Mouse (Mus musculus) erythroblast, embryonic 14.5 days (primary cell): ENCODE results near the gene Slc37a4.

Experiments used
- GATA1 ChIP-seq: IDR thresholded peaks from 2 replicates; pipeline ENCODE4 v1.6.1; 2012; ENCODE audit warnings: low read length, inconsistent platforms, mixed read lengths
- TAL1 ChIP-seq: IDR thresholded peaks from 3 replicates; pipeline ENCODE4 v1.6.1; 2012; ENCODE audit warnings: low read length, inconsistent platforms, mixed read lengths

- TF ChIP-seq GATA1 = no peak
- TF ChIP-seq TAL1 = no peak
Observed at GRCm38 (mm10) chr9:44412306-44412705, 15.7 kb downstream of the Slc37a4 start.
